Mouse (Mus musculus) intestine, embryonic 14.5 days (tissue): Measurements from ENCODE around the gene Hectd3. TPM values are rescaled to one million over a fixed set of nuclear protein-coding genes. Genes with fewer than 3 reads are reported as not detected.
A peak's percentile ranks its signal among the peaks of the same experiment; 100 is the strongest.

Experiments used
- ATAC-seq: fragments of 200-750 bp; cut with Nextera tagmentation; replicated peaks from 2 replicates; pipeline ENCODE4 v1.8.0; 2017; ENCODE audit warnings: low read depth, moderate number of reproducible peaks, moderate TSS enrichment, moderate library complexity; ENCODE audit not compliant: low FRiP score, low TSS enrichment
- DNase-seq: peaks from one replicate; pipeline ENCODE4 v3.0.0-alpha.2; 2018; ENCODE audit warnings: low spot score
- H3K27ac ChIP-seq: fragments of 300-500 bp; sonication (generic); 2 replicates; pipeline ENCODE4 v1.5.1; 2014; ENCODE audit warnings: low read depth, mild to moderate bottlenecking, control low read depth
- H3K27me3 ChIP-seq: fragments of 300-500 bp; sonication (generic); replicated peaks from 2 replicates; pipeline ENCODE4 v1.6.1; 2014; ENCODE audit warnings: low read length, control low read depth; ENCODE audit not compliant: control insufficient read depth, insufficient read depth
- H3K36me3 ChIP-seq: fragments of 300-500 bp; sonication (generic); 2 replicates; pipeline ENCODE4 v1.6.1; 2014; ENCODE audit warnings: low read length, control low read depth; ENCODE audit not compliant: control insufficient read depth, insufficient read depth
- H3K4me1 ChIP-seq: fragments of 300-500 bp; sonication (generic); replicated peaks from 2 replicates; pipeline ENCODE4 v1.6.1; 2014; ENCODE audit warnings: low read length, control low read depth, mixed read lengths; ENCODE audit not compliant: control insufficient read depth, insufficient read depth
- H3K4me2 ChIP-seq: fragments of 300-500 bp; sonication (generic); 2 replicates; pipeline ENCODE4 v1.6.1; 2014; ENCODE audit warnings: low read length
- H3K4me3 ChIP-seq: fragments of 300-500 bp; sonication (generic); 2 replicates; pipeline ENCODE4 v1.5.1; 2014; ENCODE audit warnings: low read depth, low read length, control low read depth, mixed read lengths
- H3K9ac ChIP-seq: fragments of 300-500 bp; sonication (generic); 2 replicates; pipeline ENCODE4 v1.6.1; 2014; ENCODE audit warnings: mild to moderate bottlenecking, low read length
- H3K9me3 ChIP-seq: fragments of 300-500 bp; sonication (generic); 2 replicates; pipeline ENCODE4 v1.6.1; 2016; ENCODE audit warnings: low read length, control low read depth; ENCODE audit not compliant: control insufficient read depth
- WGBS: fragments of 180-500 bp; shearing (Covaris S2); extraction: QIAGEN DNeasy Blood & Tissue Kit; methylation state at CpG from one replicate; pipeline ENCODE4 v1.1.7; 2014; 5-methylcytosine and 5-hydroxymethylcytosine counted together
- polyA plus RNA-seq: library from polyadenylated mRNA; unstranded; fragments of >200 nt; fragmentation: Nextera tagmentation; extraction: Ambion mirVana; gene quantifications from 2 replicates; pipeline ENCODE4 v1.2.1, GENCODE M21; 2014

The Hectd3 gene
- polyA plus RNA-seq, 1 experiment from 2014 or later, result 7.2 TPM

DNA sequence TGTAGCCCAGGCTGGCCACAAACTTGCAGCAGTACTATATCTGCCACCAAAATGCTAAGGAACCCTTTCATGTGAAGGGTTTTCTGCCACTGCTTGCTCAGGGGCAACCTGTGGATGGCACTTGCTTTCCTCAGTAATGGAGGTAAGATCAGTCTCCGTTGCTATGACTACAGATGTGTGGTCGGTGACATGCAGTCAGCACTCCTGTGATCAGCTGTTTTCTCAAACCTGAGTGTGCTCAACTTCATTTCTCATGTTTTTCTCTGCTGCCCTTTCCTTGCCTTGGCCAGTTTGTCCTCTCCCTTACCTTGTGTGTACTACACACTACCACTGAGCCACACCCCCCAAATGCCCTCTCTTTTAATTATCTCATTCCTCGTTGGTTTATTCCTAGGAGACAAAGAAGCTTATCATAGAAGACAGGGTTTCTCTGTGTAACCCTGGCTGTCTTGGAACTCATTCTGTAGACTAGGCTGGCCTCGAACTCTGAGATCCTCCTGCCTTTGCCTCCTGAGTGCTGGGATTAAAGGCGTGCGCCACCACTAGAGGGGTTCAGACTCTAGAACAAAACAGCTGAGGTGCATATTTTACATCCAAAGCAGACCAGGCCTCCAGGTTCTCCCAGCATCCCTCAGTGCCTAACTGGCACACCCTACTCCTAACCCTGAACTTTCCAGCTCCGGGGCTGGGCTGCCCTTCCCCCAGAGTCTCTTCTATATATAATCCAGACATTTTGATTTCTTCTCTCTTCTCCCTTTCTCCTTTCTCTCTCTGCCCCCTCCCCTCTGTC, 10.7 kb downstream of the Hectd3 start:
- 71% methylated on average over 7 of the region's 7 CpGs for WGBS
- ATAC-seq, result no peak

DNA sequence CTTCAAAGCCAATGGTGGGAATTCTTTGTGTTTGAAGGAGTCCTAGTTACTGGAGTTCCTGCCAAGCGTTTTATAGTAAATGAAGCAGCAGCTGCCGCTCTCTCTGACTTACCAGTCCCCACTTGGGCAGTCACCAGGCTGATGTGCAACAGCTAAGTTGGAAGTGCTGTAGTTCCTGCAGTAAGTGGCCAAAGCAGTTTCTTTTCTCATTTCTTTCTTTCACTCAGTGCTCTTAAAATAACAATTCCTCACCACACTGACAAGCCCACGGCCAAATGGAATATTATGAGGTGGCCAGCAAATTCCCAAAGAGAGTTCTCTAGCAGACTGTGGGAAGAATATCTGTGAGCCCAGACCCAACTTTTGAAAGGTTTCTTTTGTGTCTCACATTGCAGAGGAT, 11.9 kb downstream of the Hectd3 start:
- Histone ChIP-seq H3K4me3 (no peak overlapping the region), H3K9me3 (no peaks in the 10 kb centered on the region), H3K4me2 (no peak overlapping the region), H3K4me1 (no peaks in the 10 kb centered on the region; the same call in 1 of the 2 replicates), H3K36me3 (no peaks in the 10 kb centered on the region), H3K27ac (no peak overlapping the region), H3K27me3 (no peaks in the 10 kb centered on the region), H3K9ac (no peak overlapping the region)
- WGBS, result 70% methylated on average over 3 of the region's 3 CpGs
- DNase-seq (no peak), ATAC-seq (no peak)

More for the DNA sequence above, 10.7 kb downstream of the Hectd3 start:
- Histone ChIP-seq H3K27me3 (no peaks in the 10 kb centered on the region), H3K9me3 (no peaks in the 10 kb centered on the region), H3K4me1 (no peaks in the 10 kb centered on the region; the same call in 1 of the 2 replicates), H3K27ac (no peak overlapping the region), H3K4me2 (no peak overlapping the region), H3K36me3 (0 out of 2 replicates have a peak, but pooled peaks cover under 1% of the 10 kb centered on the region), H3K4me3 (no peak overlapping the region), H3K9ac (no peak overlapping the region)
- no peak for DNase-seq

DNA sequence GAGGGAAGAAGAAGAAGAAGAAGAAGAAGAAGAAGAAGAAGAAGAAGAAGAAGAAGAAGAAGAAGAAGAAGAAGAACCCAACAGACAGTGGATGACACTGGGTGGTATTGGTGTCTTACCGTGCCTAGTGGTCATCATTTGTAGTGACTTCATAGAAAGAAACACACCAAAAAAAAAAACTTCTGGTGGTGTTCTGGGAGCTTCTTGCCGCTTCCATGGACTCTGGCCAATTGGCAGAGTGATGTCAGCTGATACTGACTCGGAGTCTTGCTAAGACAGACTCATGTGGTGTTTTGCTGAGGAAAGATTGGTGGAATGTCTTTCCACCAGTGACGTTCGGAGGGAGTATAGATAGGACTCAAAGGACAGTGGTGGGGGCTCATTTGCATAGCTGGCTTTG, 15.1 kb downstream of the Hectd3 start:
- H3K27ac ChIP-seq, result no peak overlapping the region
- ATAC-seq (no peak), DNase-seq (no peak)
- no peaks in the 10 kb centered on the region for H3K4me1 ChIP-seq
- no peaks in the 10 kb centered on the region for H3K36me3 ChIP-seq
- WGBS, result 84% methylated on average over 5 of the region's 5 CpGs
- H3K4me3 ChIP-seq, result no peak overlapping the region
- no peaks in the 10 kb centered on the region for H3K27me3 ChIP-seq
- H3K4me2 ChIP-seq, result no peak overlapping the region
- no peak overlapping the region for H3K9ac ChIP-seq
- no peaks in the 10 kb centered on the region for H3K9me3 ChIP-seq

GRCm38 (mm10) chr4:117013596-117013995, 18.5 kb downstream of the Hectd3 start:
- no peak for ATAC-seq
- Histone ChIP-seq H3K27me3 (no peaks in the 10 kb centered on the region), H3K27ac (no peak overlapping the region), H3K36me3 (no peaks in the 10 kb centered on the region), H3K4me2 (no peak overlapping the region), H3K9me3 (no peaks in the 10 kb centered on the region), H3K4me3 (no peak overlapping the region), H3K9ac (no peak overlapping the region), H3K4me1 (no peaks in the 10 kb centered on the region)
- DNase-seq, result no peak
- 82% methylated on average over 6 of the region's 6 CpGs for whole genome bisulfite sequencing

DNA sequence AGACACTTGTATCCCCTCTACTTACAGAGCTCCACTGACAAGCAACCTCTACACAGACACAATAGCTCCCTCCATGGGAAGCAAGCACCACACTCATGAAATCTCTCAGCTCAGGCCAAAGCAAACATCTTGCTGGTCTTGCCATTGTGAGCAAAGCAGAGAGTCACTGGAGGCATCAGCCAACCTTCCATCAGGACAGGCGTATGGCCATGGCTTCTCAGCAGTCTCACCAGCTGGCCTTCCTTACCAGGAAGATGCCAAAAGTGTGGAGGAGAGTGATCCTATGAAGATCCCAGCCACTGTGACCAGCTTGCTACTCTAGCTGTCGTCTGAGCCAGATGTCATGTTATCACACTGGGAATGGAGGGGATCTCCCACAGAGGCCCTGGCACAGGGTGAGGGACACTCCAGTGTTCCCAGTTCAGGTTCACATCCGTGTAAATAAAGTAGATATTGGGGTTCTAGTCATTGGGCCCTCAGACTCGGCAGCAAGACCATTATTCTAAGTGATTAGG, 19.8 kb downstream of the Hectd3 start:
- ATAC-seq, result no peak
- H3K4me3 ChIP-seq, result no peak overlapping the region
- H3K9ac ChIP-seq, result no peak overlapping the region
- H3K36me3 ChIP-seq, result no peaks in the 10 kb centered on the region
- H3K4me2 ChIP-seq, result no peak overlapping the region
- H3K9me3 ChIP-seq, result no peaks in the 10 kb centered on the region
- H3K27me3 ChIP-seq, result no peaks in the 10 kb centered on the region
- no peak overlapping the region for H3K27ac ChIP-seq
- WGBS, result 60% methylated on average over 4 of the region's 4 CpGs
- no peak for DNase-seq
- H3K4me1 ChIP-seq, result peaks cover 1% of the 10 kb centered on the region; the same call in 1 of the 2 replicates

DNA sequence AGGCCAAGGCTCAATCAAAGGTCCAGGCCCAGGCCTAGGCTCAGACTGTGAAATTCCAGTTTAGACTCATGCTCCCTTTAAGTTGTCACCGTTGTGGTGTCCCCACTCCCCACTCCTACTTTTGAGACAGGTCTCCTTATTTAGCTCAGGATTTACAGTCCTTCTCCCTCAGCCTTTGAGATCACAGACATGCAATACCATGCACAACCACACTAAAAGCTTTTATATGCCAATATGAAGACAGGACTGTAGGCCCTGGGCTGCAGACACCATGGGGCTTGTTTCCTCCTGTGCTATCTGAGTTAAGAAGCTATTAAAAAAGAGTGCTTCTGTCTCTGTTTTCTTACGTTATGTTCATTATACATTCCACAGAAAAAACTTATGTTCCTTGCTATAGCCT, 22.6 kb downstream of the Hectd3 start:
- H3K9ac ChIP-seq, result no peak overlapping the region
- peaks cover 8% of the 10 kb centered on the region for H3K36me3 ChIP-seq
- no peaks in the 10 kb centered on the region for H3K27me3 ChIP-seq
- no peak for ATAC-seq
- 82% methylated on average over 2 of the region's 2 CpGs for WGBS
- no peaks in the 10 kb centered on the region for H3K9me3 ChIP-seq
- H3K4me1 ChIP-seq, result peaks cover 6% of the 10 kb centered on the region; the same call in 1 of the 2 replicates
- H3K4me2 ChIP-seq, result no peak overlapping the region
- H3K27ac ChIP-seq, result no peak overlapping the region
- DNase-seq, result no peak
- H3K4me3 ChIP-seq, result no peak overlapping the region

DNA sequence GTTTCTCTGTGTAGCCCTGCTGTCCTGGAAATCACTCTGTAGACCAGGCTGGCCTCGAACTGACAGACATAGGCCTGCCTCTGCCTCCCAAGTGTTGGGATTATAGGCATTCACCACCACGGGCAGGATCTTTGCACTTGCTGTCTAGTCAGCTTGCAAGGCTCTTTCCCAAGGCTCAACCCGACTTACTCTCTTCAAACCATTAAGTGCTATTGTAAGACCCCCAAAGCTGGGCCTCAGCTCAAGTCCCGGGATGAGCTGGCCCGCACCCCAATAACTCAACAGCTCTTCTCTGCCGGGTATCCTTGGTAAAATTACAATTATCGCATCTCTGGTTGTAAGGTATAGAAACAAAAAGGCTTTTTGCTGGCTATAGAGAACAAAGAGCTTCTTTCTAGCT, 23.2 kb downstream of the Hectd3 start:
- DNase-seq (no peak), ATAC-seq (no peak)
- WGBS, result 87% methylated on average over 7 of the region's 7 CpGs
- Histone ChIP-seq H3K9ac (no peak overlapping the region), H3K4me2 (no peak overlapping the region), H3K27me3 (no peaks in the 10 kb centered on the region), H3K9me3 (no peaks in the 10 kb centered on the region), H3K36me3 (peaks cover 12% of the 10 kb centered on the region), H3K27ac (no peak overlapping the region), H3K4me3 (no peak overlapping the region), H3K4me1 (peaks cover 6% of the 10 kb centered on the region; the same call in 1 of the 2 replicates)

DNA sequence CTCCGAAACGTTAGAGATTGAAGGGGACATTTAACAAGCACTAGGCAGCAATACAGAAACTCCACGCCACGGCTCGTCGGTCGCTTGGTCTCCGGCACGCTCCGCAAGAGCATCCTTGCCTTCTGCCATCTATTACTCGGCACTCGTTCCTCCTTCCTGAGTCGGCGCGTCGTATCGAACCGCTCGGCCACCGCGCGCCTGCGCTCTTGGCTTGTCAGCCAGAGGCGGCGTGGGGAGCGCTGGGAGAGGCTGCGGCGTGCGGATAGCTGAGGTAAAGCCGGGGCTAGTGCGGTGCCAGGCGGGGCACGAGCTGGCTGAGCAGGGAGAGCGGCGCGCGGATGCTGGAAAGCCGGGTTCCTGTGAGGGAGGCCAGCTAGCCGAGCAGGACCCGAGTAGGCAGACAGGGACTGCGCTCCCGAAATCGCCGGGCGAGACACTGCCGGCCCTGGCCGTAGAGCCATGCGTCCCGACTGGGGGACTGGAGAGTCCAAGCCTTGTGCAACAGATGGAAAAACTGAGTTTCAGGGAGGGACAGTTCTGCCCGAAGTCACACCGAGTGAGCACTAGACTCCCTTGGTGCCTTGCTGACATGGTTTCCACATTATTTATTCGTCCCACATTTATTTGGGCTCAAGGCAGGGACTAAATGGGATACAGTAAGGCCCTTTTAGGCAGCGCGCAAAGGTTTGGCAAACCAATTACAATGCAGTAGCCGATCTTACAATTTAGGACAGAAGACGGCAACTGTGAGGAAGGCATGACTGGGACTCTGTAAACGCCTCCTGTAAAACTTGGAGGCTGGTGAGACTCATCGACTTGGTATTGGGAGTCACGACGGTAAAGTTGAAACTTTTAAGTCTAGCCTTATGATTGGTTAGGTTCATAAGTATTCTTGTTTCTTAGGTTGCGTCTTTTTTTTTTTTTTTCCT, 24.4 kb downstream of the Hectd3 start, which contains the start of gene Eif2b3:
Eif2b3 (plus strand) TSS at position 197 of the 929 bp plus-strand sequence.
- under 1% methylated on average over 61 of the region's 61 CpGs for WGBS

More for the DNA sequence above, 24.4 kb downstream of the Hectd3 start, which contains the start of gene Eif2b3:
- peak; percentile 90 for ATAC-seq
- Histone ChIP-seq H3K9me3 (no peaks in the 10 kb centered on the region), H3K9ac (peak within 1 kb of the TSS; percentile 72), H3K4me2 (peak within 1 kb of the TSS; percentile 74), H3K4me3 (peak within 1 kb of the TSS; percentile 90), H3K36me3 (peaks cover 20% of the 10 kb centered on the region), H3K27me3 (no peaks in the 10 kb centered on the region), H3K4me1 (peaks cover 6% of the 10 kb centered on the region; the same call in 1 of the 2 replicates), H3K27ac (no peak within 1 kb of the TSS)
- peak; percentile 90 for DNase-seq
